Mouse (Mus musculus): Measurements from ENCODE around the gene Ubald2.

DNA sequence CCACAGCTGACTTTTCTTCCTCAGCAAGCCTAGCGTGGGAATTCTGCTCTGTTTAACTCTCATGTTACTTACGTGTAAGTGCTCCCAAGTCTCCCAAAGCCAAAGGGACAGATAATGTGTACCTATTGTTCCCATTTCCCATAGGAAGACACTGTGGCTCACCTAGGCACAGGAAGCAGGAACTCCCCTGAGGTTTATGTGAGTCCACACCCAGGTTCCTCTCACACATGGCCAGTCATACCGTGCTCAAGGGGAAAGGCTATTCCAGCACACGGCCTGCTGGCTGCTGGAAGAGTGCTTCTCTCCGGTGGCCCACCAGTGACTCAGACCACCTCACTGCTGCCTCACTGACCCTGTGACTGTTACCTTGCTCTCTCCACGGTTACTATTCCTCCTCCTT, 12.8 kb upstream of the Ubald2 start:
- no peak for TF ChIP-seq EP300 (IDR thresholded peaks at IDR 0.05)
- TF ChIP-seq CTCF (IDR thresholded peaks at IDR 0.05) = no peak
